Mouse (Mus musculus): ENCODE results near the gene Foxn3. TPM values are rescaled to one million over a fixed set of nuclear protein-coding genes. Genes with fewer than 3 reads are reported as not detected.

Gene Foxn3
- total RNA-seq, 4 experiments from 2014 or later, result 65.0 to 85.5 (median 81.2) TPM

GRCm38 (mm10) chr12:99522882-99523281, 40.5 kb downstream of the Foxn3 start:
- no peak for DNase-seq

DNA sequence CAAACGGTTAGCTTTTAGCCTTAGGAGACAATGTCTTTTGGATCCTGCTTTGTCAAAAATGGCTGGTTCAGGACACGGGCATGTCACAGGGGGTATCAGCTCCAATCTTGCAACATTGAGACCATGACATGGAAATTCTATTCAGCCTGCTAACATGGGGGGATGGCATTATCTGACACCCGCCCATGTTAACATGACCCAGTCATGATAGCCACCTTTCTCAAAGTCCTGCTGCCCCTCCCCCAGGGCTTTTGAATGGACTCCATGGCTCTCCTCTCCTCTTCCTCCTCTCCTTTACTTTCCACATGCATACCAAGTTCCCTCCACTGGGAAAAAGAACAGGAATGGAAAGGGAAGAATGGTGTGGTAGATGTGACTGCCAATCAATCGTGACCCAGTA, 43.5 kb downstream of the Foxn3 start:
- no peak for DNase-seq

DNA sequence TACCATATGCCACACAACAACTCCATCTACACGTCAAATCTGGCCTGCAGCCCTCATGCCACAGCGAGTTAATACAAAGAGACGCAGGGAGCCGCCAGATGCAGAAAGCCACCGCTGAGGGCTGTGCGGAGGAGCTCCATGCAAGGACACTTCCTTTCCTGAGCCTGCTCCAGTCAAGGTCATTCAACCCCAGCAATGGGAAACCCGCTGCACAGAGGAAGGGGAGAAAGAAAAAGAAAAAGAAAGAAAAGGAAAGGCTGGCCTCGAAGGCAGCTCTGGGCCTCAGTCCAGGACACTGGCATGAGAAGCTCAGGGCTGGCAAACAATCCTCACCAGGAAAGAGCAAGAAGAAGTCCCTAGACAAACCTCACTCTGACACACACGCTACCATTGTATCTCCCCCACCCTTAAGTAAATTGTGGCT, 44.2 kb downstream of the Foxn3 start:
- peak; percentile 15 for DNase-seq

DNA sequence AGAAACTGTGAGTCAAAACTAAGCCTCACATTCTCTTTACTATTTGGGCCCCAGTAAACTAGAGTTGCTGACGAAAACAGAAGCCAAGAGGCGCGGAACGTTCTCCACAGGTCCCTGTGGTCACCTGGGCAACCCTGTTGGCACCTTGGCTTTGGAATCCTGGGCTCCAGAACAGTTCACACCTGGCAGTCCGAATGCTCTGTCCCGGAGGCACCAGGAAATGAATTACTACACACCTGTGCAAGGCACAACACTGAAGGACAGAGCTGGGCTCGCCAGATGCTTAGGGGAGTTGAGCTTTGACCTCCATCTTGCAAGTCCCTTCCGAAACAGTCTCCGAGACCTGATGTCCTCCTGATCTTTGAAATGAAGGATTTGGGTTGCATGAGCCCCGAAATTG, 44.7 kb downstream of the Foxn3 start:
- no peak for DNase-seq

DNA sequence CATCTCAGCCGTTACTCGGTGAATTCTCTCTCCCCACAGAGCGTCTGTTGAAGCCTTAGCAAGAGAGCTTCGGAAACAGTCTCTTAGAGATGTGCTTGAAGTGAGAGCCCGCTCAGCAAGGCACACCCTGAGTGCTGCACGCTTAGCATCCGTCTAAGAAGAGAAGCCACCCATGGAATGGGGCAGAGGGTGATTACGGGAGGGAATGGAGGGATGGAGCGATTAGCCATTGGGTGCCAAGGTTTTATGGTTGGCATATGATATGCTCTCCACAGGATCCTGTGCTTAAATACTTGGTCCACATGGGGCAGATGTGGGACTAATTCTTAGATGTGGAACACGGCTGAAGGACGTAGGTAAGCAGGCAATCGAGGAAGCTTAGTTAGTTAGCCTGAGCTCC, 45.3 kb downstream of the Foxn3 start:
- no peak for DNase-seq

DNA sequence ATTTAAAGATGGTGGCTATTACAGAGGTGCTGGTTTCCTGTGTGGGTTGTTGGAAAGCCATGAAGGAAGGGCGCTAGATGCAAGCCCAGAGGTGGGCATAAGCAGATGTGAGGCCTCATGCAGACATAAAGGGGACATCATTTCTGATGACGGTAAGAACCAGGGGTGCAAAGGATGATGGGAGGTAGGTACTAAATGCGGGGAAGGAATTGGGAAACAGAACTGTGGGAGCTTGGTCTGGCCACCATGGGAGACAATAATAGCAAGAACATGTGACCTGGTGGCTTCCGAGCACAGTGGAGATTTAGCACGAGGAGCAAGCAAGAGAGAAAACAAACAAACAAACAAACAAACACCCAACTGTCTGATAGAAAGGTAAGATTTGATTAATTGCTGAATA, 46.1 kb downstream of the Foxn3 start:
- no peak for DNase-seq

GRCm38 (mm10) chr12:99515481-99515880, 47.9 kb downstream of the Foxn3 start:
- DNase-seq, result no peak

- no peak for DNase-seq
Observed at GRCm38 (mm10) chr12:99511644-99512043, 51.7 kb downstream of the Foxn3 start.

DNA sequence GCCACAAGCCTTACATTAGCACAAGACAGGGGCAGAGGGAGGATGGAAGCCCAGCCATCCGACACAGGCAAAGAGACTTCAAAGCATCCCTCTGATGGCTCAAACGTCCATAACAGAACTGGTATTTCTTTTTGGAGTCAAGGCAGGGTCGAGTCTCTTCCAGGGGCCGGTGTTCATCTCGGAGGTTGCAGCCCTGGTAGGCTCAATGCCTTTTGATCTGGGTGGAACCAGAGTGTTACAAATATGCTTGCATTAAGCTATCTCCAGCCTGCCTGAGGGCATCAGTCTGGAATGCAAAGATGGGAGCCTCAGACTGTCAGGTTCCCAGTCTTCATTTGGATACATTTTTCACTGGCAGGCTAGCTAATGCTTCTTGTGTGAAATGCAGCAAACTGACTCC, 52.6 kb downstream of the Foxn3 start:
- no peak for DNase-seq

GRCm38 (mm10) chr12:99502225-99502624, 61.2 kb downstream of the Foxn3 start:
- DNase-seq, result no peak

GRCm38 (mm10) chr12:99498978-99499694, 64.2 kb downstream of the Foxn3 start:
- DNase-seq, result no peak

DNA sequence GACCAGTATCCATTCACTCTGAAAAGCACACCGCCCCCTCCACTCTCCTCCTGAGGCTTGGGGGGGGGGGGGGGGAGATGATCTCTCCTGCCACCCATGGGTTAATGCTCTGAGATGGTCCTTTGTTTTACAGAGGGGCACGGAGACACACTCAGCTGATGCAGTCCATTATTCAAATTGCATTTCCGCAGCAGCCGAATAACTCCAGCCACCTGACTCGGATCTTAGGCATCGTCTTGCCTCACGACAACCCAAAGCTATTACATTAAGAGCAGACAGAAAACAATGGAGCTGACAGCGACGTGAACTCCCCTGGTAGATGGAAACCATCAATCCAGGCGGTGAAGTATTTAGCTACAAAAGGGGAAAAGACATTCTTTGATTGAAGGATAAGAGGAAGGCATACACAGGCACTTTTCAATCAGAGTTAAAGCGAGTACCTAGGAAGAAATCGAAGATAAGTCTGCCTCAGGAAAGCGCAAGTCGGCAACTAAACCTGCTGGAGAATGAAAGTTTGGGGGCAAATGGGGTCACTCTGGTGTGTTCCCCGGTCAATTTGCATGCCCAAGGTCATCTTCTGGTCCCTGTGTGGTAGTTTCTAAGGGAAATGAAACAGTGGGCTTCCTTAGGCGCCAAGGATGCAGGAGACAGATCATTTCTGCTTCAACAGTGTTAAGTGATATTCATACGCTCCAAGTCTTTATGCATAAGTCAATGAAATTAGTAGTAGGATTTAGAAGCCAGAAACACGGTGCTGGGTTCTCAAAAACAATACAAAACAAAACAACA, 65.0 kb downstream of the Foxn3 start:
- no peak for DNase-seq

DNA sequence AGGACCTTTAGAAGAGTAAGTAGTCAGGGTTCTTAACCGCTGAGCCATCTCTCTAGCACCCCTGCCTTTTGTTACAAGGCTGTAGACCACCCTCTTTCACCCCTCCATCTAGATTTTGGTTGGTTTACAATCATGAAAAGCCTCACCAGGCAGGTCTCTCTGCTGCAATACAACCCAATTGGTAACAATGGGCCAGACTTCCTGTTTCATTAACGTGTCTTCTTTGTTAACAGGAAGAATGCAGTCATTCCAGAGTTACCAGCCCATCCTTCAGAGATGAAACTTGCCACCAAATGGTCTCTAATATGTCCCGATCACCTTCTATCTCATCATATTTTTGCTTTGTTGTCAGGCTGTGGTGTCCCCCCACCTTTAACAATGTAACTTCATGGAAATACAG, 66.4 kb downstream of the Foxn3 start:
- no peak for DNase-seq

DNA sequence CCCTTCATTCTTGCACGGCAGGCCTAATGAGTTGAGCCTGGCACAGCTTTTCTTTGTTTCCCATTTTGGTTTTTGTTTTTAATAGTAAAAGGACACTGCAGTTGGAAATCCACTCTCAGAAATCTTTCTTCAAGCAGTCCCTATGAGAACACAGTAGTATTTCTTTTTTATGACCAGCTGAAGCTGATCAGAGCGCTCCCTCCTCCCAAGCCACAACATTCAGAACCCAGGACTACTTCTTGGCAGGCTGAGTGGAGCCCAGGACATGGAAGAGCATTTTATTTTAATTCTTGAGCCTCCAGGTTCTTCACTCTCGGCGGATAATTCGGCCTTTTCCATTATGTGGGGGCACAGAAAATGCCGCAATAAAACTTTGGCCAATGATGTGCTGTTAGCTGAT, 73.2 kb downstream of the Foxn3 start:
- DNase-seq, result no peak

DNA sequence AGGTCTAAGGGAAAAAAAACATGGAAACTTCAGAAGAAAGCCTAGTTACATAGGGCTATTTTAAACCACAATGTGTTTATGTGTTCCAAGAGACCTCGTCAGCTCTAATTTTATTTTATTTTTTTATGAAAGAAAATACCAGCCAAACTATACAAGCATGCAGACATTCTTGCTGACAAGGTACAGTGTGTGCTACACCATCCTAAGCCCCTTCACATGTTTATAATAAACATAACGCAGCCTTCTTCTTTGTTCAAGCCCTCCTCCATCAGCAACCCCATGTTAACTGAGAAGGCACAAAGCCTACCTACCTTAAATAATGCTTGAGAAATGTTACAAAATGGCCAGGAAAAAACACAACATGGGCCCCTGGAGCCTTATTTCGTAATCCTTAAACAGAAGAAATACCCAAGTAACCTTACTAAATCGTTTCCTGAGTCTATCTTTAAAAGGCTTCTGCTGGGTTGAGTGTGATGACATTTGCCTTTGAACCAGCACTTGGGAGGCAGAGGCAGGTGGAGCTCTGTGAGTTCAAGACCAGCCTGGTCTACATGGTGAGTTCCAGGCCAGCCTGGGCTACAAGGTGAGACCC, 74.3 kb downstream of the Foxn3 start:
- DNase-seq, result no peak

- DNase-seq, result no peak
Observed at GRCm38 (mm10) chr12:99480372-99480771, 83.0 kb downstream of the Foxn3 start.

- no peak for DNase-seq
Observed at GRCm38 (mm10) chr12:99474176-99474575, 89.2 kb downstream of the Foxn3 start.

GRCm38 (mm10) chr12:99473406-99474133, 89.8 kb downstream of the Foxn3 start:
- peak; percentile 42 for DNase-seq

DNA sequence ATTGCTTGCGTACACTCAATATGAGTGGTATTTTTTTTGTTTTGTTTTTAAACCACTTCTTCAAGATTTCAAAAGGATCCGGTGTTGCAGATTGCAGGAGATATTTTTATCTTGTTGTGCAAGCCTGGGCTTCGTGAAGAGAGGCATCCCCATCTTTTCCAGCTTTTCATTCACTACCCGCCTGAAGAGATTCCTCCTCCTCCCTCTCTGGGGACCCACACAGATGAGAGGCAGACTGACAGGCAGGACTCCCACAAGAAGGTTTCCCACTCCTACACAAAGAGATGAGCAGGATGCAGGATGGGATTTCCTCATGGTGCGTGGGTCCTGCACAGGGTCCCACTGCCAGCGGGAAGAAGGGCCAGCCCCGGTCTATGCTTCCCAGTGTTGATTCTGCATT, 92.0 kb downstream of the Foxn3 start:
- DNase-seq, result no peak

- DNase-seq, result no peak
Observed at GRCm38 (mm10) chr12:99467884-99468311, 95.5 kb downstream of the Foxn3 start.

GRCm38 (mm10) chr12:99467256-99467883, 96.0 kb downstream of the Foxn3 start:
- DNase-seq, result no peak

DNA sequence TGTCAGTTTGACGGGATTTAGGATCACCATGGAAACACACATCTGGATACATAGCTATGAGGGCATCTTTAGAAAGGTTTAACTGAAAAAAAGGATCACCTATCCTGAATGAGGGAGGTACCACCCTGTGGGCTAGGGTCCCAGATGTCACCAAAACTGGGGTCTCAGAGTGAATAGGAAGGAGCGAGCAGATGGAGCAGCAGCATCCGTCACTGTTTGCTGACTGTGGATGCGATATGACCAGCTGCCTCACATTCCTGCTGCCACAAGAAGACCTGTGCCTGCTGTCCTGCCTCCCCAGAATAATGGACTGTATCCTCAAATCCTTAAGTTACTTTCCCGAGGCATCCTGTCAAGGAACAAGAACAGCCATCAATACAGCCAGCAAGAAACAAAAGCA, 97.0 kb downstream of the Foxn3 start:
- no peak for DNase-seq
